Mouse (Mus musculus) C2C12 (cell line): ENCODE results near the gene Os9.

Source experiments
- CEBPB ChIP-seq: IDR thresholded peaks from one replicate; pipeline ENCODE4 v1.6.1; 2011; ENCODE audit warnings: low read depth, mild to moderate bottlenecking, control low read depth, moderate library complexity
- CTCF ChIP-seq: IDR thresholded peaks from one replicate; pipeline ENCODE4 v1.5.1; 2011; ENCODE audit not compliant: control insufficient read depth, insufficient read depth, insufficient read length
- MYOD1 ChIP-seq: IDR thresholded peaks from one replicate; pipeline ENCODE4 v1.6.1; 2011; ENCODE audit warnings: low read depth; ENCODE audit not compliant: control insufficient read depth, insufficient read length
- MYOG ChIP-seq: IDR thresholded peaks from one replicate; pipeline ENCODE4 v1.6.1; 2011; ENCODE audit not compliant: control insufficient read depth, insufficient read length; ENCODE audit errors: extremely low read depth
- USF1 ChIP-seq: IDR thresholded peaks from one replicate; pipeline ENCODE4 v1.6.1; 2011; ENCODE audit warnings: low read depth, mild to moderate bottlenecking, control low read depth, moderate library complexity

DNA sequence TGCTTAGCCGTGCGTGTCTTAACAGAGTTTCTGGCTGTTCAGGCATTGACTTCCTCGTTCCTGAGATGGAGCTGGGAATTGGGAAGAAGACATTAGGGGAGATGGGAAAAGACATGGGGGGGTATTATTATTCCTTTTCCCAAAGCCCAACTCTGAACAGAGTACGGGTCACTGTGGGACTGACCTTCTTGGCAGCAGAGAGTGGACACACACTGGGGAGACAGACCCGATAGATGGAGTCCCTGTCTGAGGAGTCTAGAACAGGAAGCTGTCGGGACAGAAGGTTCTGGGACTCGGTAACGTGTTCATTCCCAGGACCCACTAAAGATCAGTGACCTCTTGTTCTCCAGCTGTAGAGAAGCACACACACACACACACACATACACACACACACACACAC, 45.3 kb downstream of the Os9 start:
- no peak for TF ChIP-seq CTCF
- TF ChIP-seq MYOG = no peak
- no peak for TF ChIP-seq CEBPB
- TF ChIP-seq MYOD1 = no peak
- TF ChIP-seq USF1 = no peak
